Mouse (Mus musculus) C2C12 (cell line): ENCODE data around the gene Zfp941.

Experiments
- CEBPB ChIP-seq: IDR thresholded peaks from one replicate; pipeline ENCODE4 v1.6.1; 2011; ENCODE audit warnings: low read depth, mild to moderate bottlenecking, control low read depth, moderate library complexity
- CTCF ChIP-seq: IDR thresholded peaks from one replicate; pipeline ENCODE4 v1.5.1; 2011; ENCODE audit not compliant: control insufficient read depth, insufficient read depth, insufficient read length
- FOSL1 ChIP-seq: IDR thresholded peaks from one replicate; pipeline ENCODE4 v1.8.0; 2011; ENCODE audit warnings: mild to moderate bottlenecking, low read length; ENCODE audit not compliant: poor library complexity, insufficient read depth, severe bottlenecking
- MAX ChIP-seq: IDR thresholded peaks from one replicate; pipeline ENCODE4 v1.6.1; 2011; ENCODE audit warnings: mild to moderate bottlenecking, control low read depth
- MYOG ChIP-seq: IDR thresholded peaks from one replicate; pipeline ENCODE4 v1.6.1; 2011; ENCODE audit not compliant: control insufficient read depth, insufficient read length; ENCODE audit errors: extremely low read depth
- USF1 ChIP-seq: IDR thresholded peaks from one replicate; pipeline ENCODE4 v1.6.1; 2011; ENCODE audit warnings: low read depth, mild to moderate bottlenecking, control low read depth, moderate library complexity

DNA sequence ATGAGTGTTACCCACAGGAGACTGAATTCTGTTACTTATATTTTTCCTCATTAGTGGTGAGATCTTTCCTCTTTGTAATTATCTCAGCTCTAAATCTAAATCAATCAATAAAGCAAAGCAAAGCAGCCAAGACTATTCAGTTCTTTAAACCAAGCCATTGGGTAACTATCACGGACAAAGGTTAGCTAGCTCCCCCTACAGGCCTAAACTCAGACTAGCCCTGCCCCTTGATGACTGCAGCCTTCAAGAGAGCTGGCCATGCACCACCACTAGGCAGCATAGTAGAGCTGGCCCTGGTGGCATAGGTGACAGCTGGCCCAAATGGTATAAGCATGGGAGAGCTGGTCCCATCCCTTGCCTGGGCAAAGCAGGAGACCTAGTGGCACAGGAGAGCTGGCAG lies 16.3 kb downstream of the Zfp941 start:
- TF ChIP-seq CEBPB = no peak
- TF ChIP-seq CTCF = no peak
- TF ChIP-seq FOSL1 = no peak
- no peak for TF ChIP-seq MAX
- no peak for TF ChIP-seq USF1
- no peak for TF ChIP-seq MYOG
